Mouse (Mus musculus) left cerebral cortex, postnatal 36 days (tissue): ENCODE data around the gene AU021092. TPM values are rescaled to one million over a fixed set of nuclear protein-coding genes. Genes with fewer than 3 reads are reported as not detected.
A peak's percentile ranks its signal among the peaks of the same experiment; 100 is the strongest.

Experiments
- DNase-seq, 2 experiments: peaks; one replicate each; pipeline ENCODE4 v3.0.0; 2021 to 2022; ENCODE audit warnings: low spot score in 2 of 2, mixed read lengths in 1 of 2
- intact Hi-C: fragments of 180-260 bp; cut with DNase I; formaldehyde crosslinking; loops from one replicate; pipeline ENCODE4 v1.15.1; 2025
- total RNA-seq, 2 experiments: library from RNA; stranded (reverse); gene quantifications; 2 replicates each; pipeline ENCODE4 v1.2.3; 2021

Gene AU021092
- total RNA-seq, 2 experiments from 2014 or later: 5.3 to 5.8 TPM

- DNase-seq: no peak
These were observed 4.6 kb downstream of the AU021092 start for GRCm38 (mm10) chr16:5217341-5218133.

GRCm38 (mm10) chr16:5216686-5217085 lies 5.4 kb downstream of the AU021092 start:
- intact Hi-C loops: no loop called here
- DNase-seq: no peak

More at GRCm38 (mm10) chr16:5217341-5218133, 4.6 kb downstream of the AU021092 start:
- intact Hi-C loops: no loop called here

GRCm38 (mm10) chr16:5214126-5214525 lies 8.0 kb downstream of the AU021092 start:
- no peak for DNase-seq
- intact Hi-C loops: no loop called here

GRCm38 (mm10) chr16:5212150-5212549 lies 9.9 kb downstream of the AU021092 start:
- DNase-seq: peak in 1 of 2 experiments; percentile 12
- intact Hi-C loops: no loop called here

GRCm38 (mm10) chr16:5210365-5210764 lies 11.7 kb downstream of the AU021092 start:
- intact Hi-C loops: no loop called here
- DNase-seq: no peak

- DNase-seq: no peak
- intact Hi-C loops: no loop called here
These were observed 16.0 kb downstream of the AU021092 start for GRCm38 (mm10) chr16:5206051-5206450.

GRCm38 (mm10) chr16:5205431-5205970 lies 16.6 kb downstream of the AU021092 start:
- intact Hi-C loops: no loop called here
- no peak for DNase-seq

- intact Hi-C loops: loop anchor here (2.0 to 5.0 kb wide), 2 partner anchors 41 to 263 kb away; no protein-coding TSS in a partner anchor
- DNase-seq: peak; percentile 76 to 81
These were observed 18.2 kb downstream of the AU021092 start, which contains the start of gene Nagpa for GRCm38 (mm10) chr16:5203668-5204433. Nagpa (minus strand) TSS chr16:5204012.

- intact Hi-C loops: loop anchor here (2.0 to 5.0 kb wide), 2 partner anchors 42 to 264 kb away; no protein-coding TSS in a partner anchor
- DNase-seq: no peak
These were observed 18.9 kb downstream of the AU021092 start for GRCm38 (mm10) chr16:5203200-5203599.

- intact Hi-C loops: loop anchor here (2.0 to 5.0 kb wide), 2 partner anchors 42 to 265 kb away; no protein-coding TSS in a partner anchor
- peak; percentile 46 to 50 for DNase-seq
These were observed 19.4 kb downstream of the AU021092 start for GRCm38 (mm10) chr16:5202681-5203080.

- intact Hi-C loops: no loop called here
- DNase-seq: no peak
These were observed 27.0 kb downstream of the AU021092 start for GRCm38 (mm10) chr16:5195080-5195479.

GRCm38 (mm10) chr16:5186234-5186633 lies 35.9 kb downstream of the AU021092 start:
- DNase-seq: peak; percentile 44 to 55

GRCm38 (mm10) chr16:5185691-5186090 lies 36.4 kb downstream of the AU021092 start:
- intact Hi-C loops: no loop called here
- no peak for DNase-seq

More at GRCm38 (mm10) chr16:5186234-5186633, 35.9 kb downstream of the AU021092 start:
- intact Hi-C loops: no loop called here

- DNase-seq: no peak
- intact Hi-C loops: no loop called here
These were observed 37.1 kb downstream of the AU021092 start for GRCm38 (mm10) chr16:5184956-5185355.

GRCm38 (mm10) chr16:5184101-5184500 lies 38.0 kb downstream of the AU021092 start:
- no peak for DNase-seq
- intact Hi-C loops: no loop called here

- DNase-seq: no peak
- intact Hi-C loops: no loop called here
These were observed 38.7 kb downstream of the AU021092 start for GRCm38 (mm10) chr16:5183310-5183975.

- intact Hi-C loops: no loop called here
- no peak for DNase-seq
These were observed 49.5 kb downstream of the AU021092 start for GRCm38 (mm10) chr16:5172636-5173035.

- intact Hi-C loops: no loop called here
These were observed 53.3 kb downstream of the AU021092 start for GRCm38 (mm10) chr16:5168829-5169228.

GRCm38 (mm10) chr16:5168038-5168437 lies 54.1 kb downstream of the AU021092 start:
- no peak for DNase-seq
- intact Hi-C loops: no loop called here

More at GRCm38 (mm10) chr16:5168829-5169228, 53.3 kb downstream of the AU021092 start:
- no peak for DNase-seq
